8 mouse cellular contexts compared by ENCODE assay signal in the genomic region with DNA sequence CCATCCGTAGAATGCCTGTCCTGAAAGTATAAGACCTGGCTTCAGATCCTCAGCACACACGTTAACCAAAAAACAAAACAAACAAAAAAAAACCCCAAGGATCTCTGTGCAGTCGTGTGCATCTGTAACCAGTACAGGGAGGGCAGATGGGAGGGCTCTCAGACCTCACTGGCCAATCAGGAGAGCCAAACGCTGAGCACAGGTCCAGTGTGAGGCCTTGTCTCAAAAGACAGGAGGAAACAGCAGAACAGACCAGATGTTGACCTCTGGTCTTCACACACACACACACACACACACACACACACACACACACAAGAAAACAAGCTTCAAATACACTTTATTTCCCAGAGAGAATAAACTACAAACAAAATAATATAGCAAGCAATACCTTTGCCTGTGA. TPM values are rescaled to one million over a fixed set of nuclear protein-coding genes. Genes with fewer than 3 reads are reported as not detected.
DNase-seq lines count a peak whose midpoint lies in the region; ATAC-seq lines count a peak whose summit lies in the region.

No protein-coding gene starts in this region.

- no peak overlapping the region for H3K4me3 ChIP-seq in heart, embryonic 11.5 days (ENCODE audit: low read depth, low read length)
- no peak overlapping the region for H3K4me3 ChIP-seq in liver, embryonic 11.5 days (ENCODE audit: low read depth, low read length)

- H3K9ac ChIP-seq in heart, embryonic 11.5 days (ENCODE audit: low read depth, low read length), result 0 out of 2 replicates have a peak overlapping the region, but pooled peaks have one; percentile 49
- no peak overlapping the region for H3K9ac ChIP-seq in liver, embryonic 11.5 days (ENCODE audit: low read depth, low read length)

- no peak overlapping the region for H3K27ac ChIP-seq in heart, embryonic 11.5 days (ENCODE audit: low read depth, low read length)
- H3K27ac ChIP-seq in liver, embryonic 11.5 days (ENCODE audit: low read depth, low read length), result no peak overlapping the region

- H3K9me3 ChIP-seq in heart, embryonic 11.5 days (replicated peaks; ENCODE audit: control insufficient read depth, low read length), result no peaks in the 10 kb centered on the region
- H3K9me3 ChIP-seq in liver, embryonic 11.5 days (ENCODE audit: control insufficient read depth, low read length), result no peaks in the 10 kb centered on the region

- 0 out of 2 replicates have a peak overlapping the region, but pooled peaks have one; percentile 15 for H3K4me2 ChIP-seq in heart, embryonic 11.5 days
- peak overlapping the region; percentile 11; the same call in 1 of the 2 replicates for H3K4me2 ChIP-seq in liver, embryonic 11.5 days

- 23% methylated on average over 4 of the region's 4 CpGs for WGBS in heart, embryonic 11.5 days (ENCODE audit: insufficient replicate concordance)
- WGBS in liver, embryonic 11.5 days, result 27% methylated on average over 4 of the region's 4 CpGs

- DNase-seq in heart, adult 8-10 months (ENCODE audit: low spot score), result no peak
- DNase-seq in A20 (ENCODE audit: low read depth, low spot score), result peak; percentile 89
- DNase-seq in embryo, embryonic 9.5 days (ENCODE audit: extremely low spot score), result peak; percentile 54
- no peak for DNase-seq in liver, embryonic 11.5 days (ENCODE audit: low spot score)
- no peak for DNase-seq in right cerebral cortex, postnatal 14 days
- DNase-seq in cerebellum, adult 8-10 months, result no peak
- no peak for DNase-seq in right cerebral cortex, adult 18-20 months

- ATAC-seq in heart, embryonic 11.5 days (replicated peaks; ENCODE audit: insufficient number of reproducible peaks, low FRiP score, low TSS enrichment), result no peak
- ATAC-seq in liver, embryonic 11.5 days (replicated peaks; ENCODE audit: low FRiP score), result peak; percentile 53

- H3K4me1 ChIP-seq in heart, embryonic 11.5 days (ENCODE audit: control insufficient read depth, insufficient read depth, low read length), result peaks cover 1% of the 10 kb centered on the region
- peaks cover 10% of the 10 kb centered on the region for H3K4me1 ChIP-seq in liver, embryonic 11.5 days (replicated peaks; ENCODE audit: control insufficient read depth, insufficient read depth, low read length)

- no peaks in the 10 kb centered on the region for H3K27me3 ChIP-seq in heart, embryonic 11.5 days (ENCODE audit: control insufficient read depth, insufficient read depth, low read length)
- no peaks in the 10 kb centered on the region for H3K27me3 ChIP-seq in liver, embryonic 11.5 days (replicated peaks; ENCODE audit: control insufficient read depth, insufficient read depth, low read length)

- no peaks in the 10 kb centered on the region for H3K36me3 ChIP-seq in heart, embryonic 11.5 days (ENCODE audit: control insufficient read depth, insufficient read depth, low read length)
- H3K36me3 ChIP-seq in liver, embryonic 11.5 days (ENCODE audit: control insufficient read depth, insufficient read depth, low read length), result no peaks in the 10 kb centered on the region

RNA-seq across cellular contexts. Expression of a gene that starts 3.4 kb away (rescaled TPM):
- polyA plus RNA-seq in heart, embryonic 11.5 days (2014; fragmentation: Nextera tagmentation; extraction: Ambion mirVana), result 11.9 and 12.6 TPM in 2 replicates
- 10 to 100 TPM; 28.5 to 32.0 (median 31.3) TPM for total RNA-seq in heart, adult 8-10 months (2022)
- 10.0 and 10.7 TPM in 2 replicates for polyA plus RNA-seq in liver, embryonic 11.5 days (2014; fragmentation: Nextera tagmentation; extraction: Ambion mirVana)

Comparison
In these comparisons a context has a peak if more than half of its experiments do, and no peak if none do; other contexts are left out.
1. DNase-seq: peak in A20 (single experiment) and embryo, embryonic 9.5 days (single experiment); none in heart, adult 8-10 months (single experiment), liver, embryonic 11.5 days (single experiment), right cerebral cortex, postnatal 14 days (single experiment), cerebellum, adult 8-10 months (single experiment) and right cerebral cortex, adult 18-20 months (single experiment).